Mouse (Mus musculus): Measurements from ENCODE around the gene Pakap. TPM values are rescaled to one million over a fixed set of nuclear protein-coding genes. Genes with fewer than 3 reads are reported as not detected.
A peak's percentile ranks its signal among the peaks of the same experiment; 100 is the strongest.

The Pakap gene
- total and polyA plus RNA-seq, 3 experiments = not detected

- no peaks in the 10 kb centered on the region for H3K27me3 ChIP-seq (ENCODE audit: insufficient read depth, low read length)
- H3K36me3 ChIP-seq (replicated peaks) = no peaks in the 10 kb centered on the region
- no peak for ATAC-seq (ENCODE audit: extremely low read depth, insufficient number of reproducible peaks, low FRiP score, poor library complexity, severe bottlenecking)
- no peak overlapping the region for H3K4me3 ChIP-seq (ENCODE audit: low read depth, low read length)
- no peaks in the 10 kb centered on the region for H3K4me1 ChIP-seq (ENCODE audit: insufficient read depth, low read depth, low read length)
- no peak for DNase-seq (ENCODE audit: low spot score)
- H3K9me3 ChIP-seq (replicated peaks) = peaks cover 46% of the 10 kb centered on the region
- no peak for TF ChIP-seq GATA2 (IDR thresholded peaks at IDR 0.05; ENCODE audit: borderline replicate concordance, low read depth, low read length)
- TF ChIP-seq POLR2AphosphoS5 (IDR thresholded peaks at IDR 0.05; ENCODE audit: insufficient replicate concordance, low read depth, low read length) = no peak
- TF ChIP-seq CTCF (IDR thresholded peaks at IDR 0.05; ENCODE audit: low read depth, low read length) = no peak
- no peak for TF ChIP-seq TAL1 (conservative IDR thresholded peaks at IDR 0.05; ENCODE audit: low read depth, low read length)
- TF ChIP-seq GATA1 (IDR thresholded peaks at IDR 0.05; ENCODE audit: borderline replicate concordance, low read length) = no peak
These were observed 279.7 kb downstream of the Pakap start for GRCm38 (mm10) chr4:57847676-57848075.

GRCm38 (mm10) chr4:57849465-57849864 is 281.5 kb downstream of the Pakap start:
- ATAC-seq (ENCODE audit: extremely low read depth, insufficient number of reproducible peaks, low FRiP score, poor library complexity, severe bottlenecking) (no peak), DNase-seq (ENCODE audit: low spot score) (no peak)
- Histone ChIP-seq H3K27me3 (ENCODE audit: insufficient read depth, low read length) (no peaks in the 10 kb centered on the region), H3K4me1 (ENCODE audit: insufficient read depth, low read depth, low read length) (no peaks in the 10 kb centered on the region), H3K4me3 (ENCODE audit: low read depth, low read length) (no peak overlapping the region), H3K36me3 (replicated peaks) (no peaks in the 10 kb centered on the region), H3K9me3 (replicated peaks) (peaks cover 43% of the 10 kb centered on the region)
- TF ChIP-seq GATA1 (IDR thresholded peaks at IDR 0.05; ENCODE audit: borderline replicate concordance, low read length) = no peak
- no peak for TF ChIP-seq POLR2AphosphoS5 (IDR thresholded peaks at IDR 0.05; ENCODE audit: insufficient replicate concordance, low read depth, low read length)
- TF ChIP-seq GATA2 (IDR thresholded peaks at IDR 0.05; ENCODE audit: borderline replicate concordance, low read depth, low read length) = no peak
- no peak for TF ChIP-seq TAL1 (conservative IDR thresholded peaks at IDR 0.05; ENCODE audit: low read depth, low read length)
- TF ChIP-seq CTCF (IDR thresholded peaks at IDR 0.05; ENCODE audit: low read depth, low read length) = no peak

- ATAC-seq (ENCODE audit: extremely low read depth, insufficient number of reproducible peaks, low FRiP score, poor library complexity, severe bottlenecking) = no peak
- H3K4me3 ChIP-seq (ENCODE audit: low read depth, low read length) = no peak overlapping the region
These were observed 283.8 kb downstream of the Pakap start for GRCm38 (mm10) chr4:57851731-57852130.

GRCm38 (mm10) chr4:57852461-57853040 is 284.6 kb downstream of the Pakap start:
- ATAC-seq (ENCODE audit: extremely low read depth, insufficient number of reproducible peaks, low FRiP score, poor library complexity, severe bottlenecking) (no peak), DNase-seq (ENCODE audit: low spot score) (no peak)
- H3K27me3 ChIP-seq (ENCODE audit: insufficient read depth, low read length) = no peaks in the 10 kb centered on the region
- no peaks in the 10 kb centered on the region for H3K4me1 ChIP-seq (ENCODE audit: insufficient read depth, low read depth, low read length)
- TF ChIP-seq POLR2AphosphoS5 (IDR thresholded peaks at IDR 0.05; ENCODE audit: insufficient replicate concordance, low read depth, low read length) = no peak
- no peak for TF ChIP-seq CTCF (IDR thresholded peaks at IDR 0.05; ENCODE audit: low read depth, low read length)
- H3K4me3 ChIP-seq (ENCODE audit: low read depth, low read length) = no peak overlapping the region
- H3K36me3 ChIP-seq (replicated peaks) = no peaks in the 10 kb centered on the region
- peaks cover 53% of the 10 kb centered on the region for H3K9me3 ChIP-seq (replicated peaks)

More at GRCm38 (mm10) chr4:57851731-57852130, 283.8 kb downstream of the Pakap start:
- no peak for TF ChIP-seq POLR2AphosphoS5 (IDR thresholded peaks at IDR 0.05; ENCODE audit: insufficient replicate concordance, low read depth, low read length)
- TF ChIP-seq GATA2 (IDR thresholded peaks at IDR 0.05; ENCODE audit: borderline replicate concordance, low read depth, low read length) = no peak
- no peak for TF ChIP-seq CTCF (IDR thresholded peaks at IDR 0.05; ENCODE audit: low read depth, low read length)
- no peak for TF ChIP-seq TAL1 (conservative IDR thresholded peaks at IDR 0.05; ENCODE audit: low read depth, low read length)
- TF ChIP-seq GATA1 (IDR thresholded peaks at IDR 0.05; ENCODE audit: borderline replicate concordance, low read length) = no peak
- no peak for DNase-seq (ENCODE audit: low spot score)
- peaks cover 53% of the 10 kb centered on the region for H3K9me3 ChIP-seq (replicated peaks)
- H3K36me3 ChIP-seq (replicated peaks) = no peaks in the 10 kb centered on the region
- H3K4me1 ChIP-seq (ENCODE audit: insufficient read depth, low read depth, low read length) = no peaks in the 10 kb centered on the region
- H3K27me3 ChIP-seq (ENCODE audit: insufficient read depth, low read length) = no peaks in the 10 kb centered on the region

GRCm38 (mm10) chr4:57854181-57854580 is 286.2 kb downstream of the Pakap start:
- peaks cover 57% of the 10 kb centered on the region for H3K9me3 ChIP-seq (replicated peaks)
- no peaks in the 10 kb centered on the region for H3K4me1 ChIP-seq (ENCODE audit: insufficient read depth, low read depth, low read length)
- no peaks in the 10 kb centered on the region for H3K27me3 ChIP-seq (ENCODE audit: insufficient read depth, low read length)
- H3K36me3 ChIP-seq (replicated peaks) = no peaks in the 10 kb centered on the region
- ATAC-seq (ENCODE audit: extremely low read depth, insufficient number of reproducible peaks, low FRiP score, poor library complexity, severe bottlenecking) = no peak
- DNase-seq (ENCODE audit: low spot score) = no peak
- no peak for TF ChIP-seq CTCF (IDR thresholded peaks at IDR 0.05; ENCODE audit: low read depth, low read length)
- TF ChIP-seq GATA2 (IDR thresholded peaks at IDR 0.05; ENCODE audit: borderline replicate concordance, low read depth, low read length) = no peak
- no peak for TF ChIP-seq POLR2AphosphoS5 (IDR thresholded peaks at IDR 0.05; ENCODE audit: insufficient replicate concordance, low read depth, low read length)
- TF ChIP-seq TAL1 (conservative IDR thresholded peaks at IDR 0.05; ENCODE audit: low read depth, low read length) = no peak
- no peak for TF ChIP-seq GATA1 (IDR thresholded peaks at IDR 0.05; ENCODE audit: borderline replicate concordance, low read length)
- no peak overlapping the region for H3K4me3 ChIP-seq (ENCODE audit: low read depth, low read length)

GRCm38 (mm10) chr4:57855281-57855941 is 287.4 kb downstream of the Pakap start:
- H3K4me1 ChIP-seq (ENCODE audit: insufficient read depth, low read depth, low read length) = no peaks in the 10 kb centered on the region
- H3K9me3 ChIP-seq (replicated peaks) = peaks cover 57% of the 10 kb centered on the region
- no peak for TF ChIP-seq GATA2 (IDR thresholded peaks at IDR 0.05; ENCODE audit: borderline replicate concordance, low read depth, low read length)
- TF ChIP-seq POLR2AphosphoS5 (IDR thresholded peaks at IDR 0.05; ENCODE audit: insufficient replicate concordance, low read depth, low read length) = no peak
- TF ChIP-seq TAL1 (conservative IDR thresholded peaks at IDR 0.05; ENCODE audit: low read depth, low read length) = no peak
- no peak for TF ChIP-seq CTCF (IDR thresholded peaks at IDR 0.05; ENCODE audit: low read depth, low read length)
- TF ChIP-seq GATA1 (IDR thresholded peaks at IDR 0.05; ENCODE audit: borderline replicate concordance, low read length) = no peak
- no peak for ATAC-seq (ENCODE audit: extremely low read depth, insufficient number of reproducible peaks, low FRiP score, poor library complexity, severe bottlenecking)
- H3K4me3 ChIP-seq (ENCODE audit: low read depth, low read length) = 0 out of 2 replicates have a peak overlapping the region, but pooled peaks have one; percentile 13
- DNase-seq (ENCODE audit: low spot score) = no peak
- H3K27me3 ChIP-seq (ENCODE audit: insufficient read depth, low read length) = no peaks in the 10 kb centered on the region
- H3K36me3 ChIP-seq (replicated peaks) = no peaks in the 10 kb centered on the region

All from G1E (cell line).